Mouse (Mus musculus) cerebellum, postnatal 14 days (tissue): ENCODE data around the gene Batf.

Experiments used
- DNase-seq, 2 experiments: peaks; one replicate each; pipeline ENCODE4 v3.0.0; 2021; ENCODE audit warnings: mixed read lengths in 2 of 2

Gene Batf

GRCm38 (mm10) chr12:85728181-85728580 is 41.7 kb downstream of the Batf start:
- DNase-seq, result peak; percentile 13 to 23

GRCm38 (mm10) chr12:85729022-85729944 is 42.8 kb downstream of the Batf start:
- DNase-seq, result peak; percentile 81 to 82

GRCm38 (mm10) chr12:85729945-85730290 is 43.4 kb downstream of the Batf start:
- no peak for DNase-seq

DNA sequence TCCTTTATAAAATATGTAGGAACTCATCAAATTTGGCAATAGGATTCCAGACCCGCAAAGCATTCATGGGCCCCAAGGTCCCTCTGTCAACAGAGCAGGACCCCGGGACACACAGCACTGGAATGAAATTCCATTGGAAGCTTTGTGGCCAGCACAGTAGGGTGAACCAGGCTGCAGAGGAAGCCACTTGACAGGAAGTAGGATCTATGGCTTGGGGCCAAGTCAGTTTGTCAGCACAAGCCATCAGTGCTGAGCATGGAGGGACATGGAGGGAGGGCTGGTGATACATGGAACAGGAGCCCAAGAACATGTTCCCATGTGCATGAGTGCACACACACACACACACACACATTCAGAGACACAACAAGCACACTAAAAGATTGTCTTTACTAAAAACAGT is 49.7 kb downstream of the Batf start:
- peak; percentile 22 to 38 for DNase-seq

DNA sequence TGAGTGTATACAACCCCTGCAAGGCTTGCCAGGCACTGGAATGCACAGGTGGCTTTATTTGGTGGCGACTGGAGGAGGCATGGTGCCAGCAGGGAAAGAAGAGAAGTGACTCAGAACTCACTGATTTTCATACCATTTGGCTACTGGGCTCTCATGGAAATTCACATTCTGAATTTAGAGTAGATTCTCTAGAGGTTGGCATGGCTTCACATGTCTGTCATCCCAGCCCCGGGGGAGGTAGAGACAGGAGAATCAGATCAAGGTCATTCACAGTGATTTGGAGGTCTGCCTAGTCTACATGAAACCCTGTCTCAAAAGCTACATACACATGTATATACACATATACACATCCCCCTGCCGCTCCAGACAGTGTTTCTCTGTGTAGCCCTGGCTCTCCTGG is 50.5 kb downstream of the Batf start:
- DNase-seq, result no peak

DNA sequence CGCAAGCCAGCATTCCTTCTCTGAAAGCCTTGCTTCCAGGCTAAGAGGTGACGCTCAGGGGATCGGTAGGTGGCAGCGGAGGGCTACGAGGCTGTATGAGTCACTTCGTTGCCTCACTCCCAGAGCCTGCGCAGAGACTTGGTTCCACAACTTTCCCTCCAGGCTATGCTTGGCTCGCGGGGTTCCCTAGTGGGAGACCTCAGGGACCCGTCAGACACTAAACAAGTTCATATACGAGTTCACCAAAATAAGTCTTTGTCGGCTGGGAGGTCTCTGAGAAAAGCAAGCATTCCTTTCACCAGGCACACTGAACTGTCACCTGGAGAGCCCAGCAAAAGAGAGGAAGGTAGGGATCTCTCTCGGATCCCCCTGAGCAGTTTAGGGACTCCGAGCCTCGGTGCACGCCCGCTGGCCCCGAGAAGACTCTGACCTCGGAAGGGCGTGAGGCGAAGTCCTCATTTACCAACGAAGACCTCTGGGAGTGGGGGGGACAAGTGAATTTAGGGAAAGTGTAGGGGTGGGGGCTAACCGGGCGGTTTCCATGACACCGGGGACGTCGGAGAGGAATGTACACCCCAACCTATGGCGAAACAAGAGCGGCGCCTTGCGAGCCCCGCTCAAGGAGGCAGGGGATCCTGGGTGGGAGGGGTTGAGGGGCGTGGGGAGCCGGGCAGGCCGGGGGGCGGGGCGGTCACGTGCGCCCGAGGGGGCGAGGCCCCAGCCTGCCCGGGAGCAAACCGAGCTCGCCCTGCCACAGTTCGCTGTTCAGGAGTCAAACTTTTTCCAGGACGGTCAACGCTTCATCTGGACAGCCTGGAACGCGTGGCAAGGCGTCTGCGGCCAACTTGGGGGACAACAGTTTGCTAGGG is 59.6 kb downstream of the Batf start, which contains the start of gene Flvcr2:
TSS of gene Flvcr2 (plus strand) at position 713 of the 869 bp plus-strand sequence.
- peak; percentile 80 to 84 for DNase-seq

DNA sequence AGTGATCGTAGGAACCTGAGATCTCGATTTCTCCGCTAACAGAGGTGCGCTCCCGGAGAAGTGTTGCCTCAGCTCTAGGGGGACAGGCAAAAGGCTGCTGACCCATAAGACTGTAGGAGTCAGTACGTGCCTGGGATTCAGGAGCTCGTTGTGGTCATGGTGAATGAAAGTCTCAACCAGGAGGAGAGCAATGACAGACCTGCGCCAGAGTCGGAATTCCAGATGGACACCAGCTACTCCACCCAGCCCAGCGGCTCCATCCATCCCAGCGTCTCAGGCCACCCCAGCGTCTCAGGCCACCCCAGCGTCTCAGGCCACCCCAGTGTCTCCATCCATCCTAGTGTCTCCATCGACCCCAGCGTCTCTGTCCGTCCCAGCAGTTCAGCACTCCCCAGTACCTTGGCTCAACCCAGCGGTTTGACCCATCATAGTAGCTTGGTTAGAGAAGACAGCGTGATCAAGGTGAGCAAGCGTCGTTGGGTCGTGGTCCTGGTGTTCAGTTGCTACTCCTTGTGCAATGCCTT is 60.3 kb downstream of the Batf start:
- no peak for DNase-seq

DNA sequence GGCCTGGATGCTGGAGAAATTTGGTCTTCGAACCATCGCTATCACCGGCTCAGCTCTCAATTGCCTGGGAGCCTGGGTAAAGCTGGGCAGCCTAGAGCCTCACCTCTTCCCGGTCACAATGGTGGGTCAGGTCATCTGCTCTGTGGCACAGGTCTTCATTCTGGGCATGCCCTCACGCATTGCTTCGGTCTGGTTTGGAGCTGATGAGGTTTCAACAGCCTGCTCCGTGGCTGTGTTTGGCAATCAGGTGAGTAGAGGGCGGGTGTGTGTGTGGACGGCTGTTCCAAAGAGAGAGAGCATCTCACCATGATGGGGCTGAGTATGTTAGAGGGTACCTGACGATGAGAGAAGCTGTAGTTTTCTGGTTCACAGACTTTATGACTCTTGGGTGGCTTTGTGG is 60.9 kb downstream of the Batf start:
- DNase-seq, result no peak

GRCm38 (mm10) chr12:85749861-85750260 is 63.4 kb downstream of the Batf start:
- no peak for DNase-seq

- DNase-seq, result no peak
These were observed 65.6 kb downstream of the Batf start for GRCm38 (mm10) chr12:85752116-85752515.

DNA sequence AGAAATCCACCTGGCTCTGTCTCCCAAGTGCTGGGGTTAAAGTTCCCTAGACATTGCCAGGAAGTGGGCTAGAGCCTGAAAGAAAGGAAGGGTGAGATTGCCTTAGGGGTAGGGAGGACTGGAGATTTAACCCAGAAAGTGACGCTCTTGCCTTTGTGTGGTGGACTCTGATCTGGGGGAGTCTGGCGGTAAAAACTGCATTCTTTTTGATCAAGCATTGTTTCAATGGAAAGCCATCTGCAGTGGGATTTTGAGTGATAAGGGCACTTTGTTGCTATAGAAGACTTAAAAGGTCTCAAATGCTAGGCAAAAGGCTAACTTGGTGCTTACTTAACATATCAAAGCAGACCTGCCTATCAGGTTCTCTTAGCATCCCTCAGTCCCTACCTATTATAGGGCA is 66.8 kb downstream of the Batf start:
- no peak for DNase-seq

DNA sequence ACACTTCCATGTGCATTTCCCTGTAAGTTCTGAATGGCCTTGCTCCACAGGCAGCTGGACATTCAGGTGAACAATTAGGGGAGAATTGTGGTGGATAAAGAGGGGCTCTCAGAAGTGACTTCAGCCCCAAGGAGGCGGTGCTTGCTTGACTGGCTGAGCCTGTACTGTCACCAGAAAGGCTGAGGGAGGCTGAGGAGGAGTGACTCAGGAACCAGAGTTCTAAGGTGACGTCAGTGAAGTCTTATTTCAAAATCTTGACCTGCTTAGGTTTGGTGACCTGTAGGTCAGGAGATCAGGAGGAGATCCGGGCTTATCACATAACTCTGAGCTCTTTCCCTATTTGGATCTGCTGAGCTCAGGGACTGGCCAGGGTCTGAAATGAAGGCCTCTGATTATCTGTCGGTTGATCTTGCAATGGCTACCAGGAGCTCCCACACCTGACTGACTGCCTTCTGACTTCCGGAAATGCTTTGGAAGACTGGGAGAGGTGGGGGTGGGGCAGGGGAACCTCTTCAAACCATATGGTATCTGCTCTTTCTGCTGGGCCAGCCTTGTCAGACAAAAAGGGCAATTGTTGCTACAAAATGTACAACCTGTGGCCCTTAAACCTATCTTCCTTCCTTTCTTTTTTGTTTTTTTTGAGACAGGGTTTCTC is 68.3 kb downstream of the Batf start:
- DNase-seq, result no peak

- no peak for DNase-seq
These were observed 70.0 kb downstream of the Batf start for GRCm38 (mm10) chr12:85756455-85756854.

DNA sequence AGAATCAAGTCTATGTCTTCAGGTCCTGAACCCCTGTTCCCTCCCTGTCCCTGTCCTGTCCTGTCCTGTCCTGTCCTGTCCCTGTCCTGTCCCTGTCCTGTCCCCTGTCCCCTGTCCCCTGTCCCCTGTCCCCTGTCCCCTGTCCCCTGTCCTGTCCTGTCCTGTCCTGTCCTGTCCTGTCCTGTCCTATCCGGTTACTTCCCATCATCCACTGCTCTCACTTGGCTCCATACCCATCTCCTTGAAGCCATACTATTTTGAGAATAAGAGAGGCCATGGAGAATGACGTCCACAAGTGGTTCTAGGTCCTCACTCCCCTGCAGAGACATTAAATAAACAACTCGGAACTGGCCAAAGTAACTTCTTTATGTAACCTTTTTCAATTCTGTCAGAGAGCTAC is 70.6 kb downstream of the Batf start:
- DNase-seq, result no peak
